Mouse (Mus musculus) stomach, embryonic 14.5 days (tissue): ENCODE results near the gene Tnfsf11. TPM values are rescaled to one million over a fixed set of nuclear protein-coding genes. Genes with fewer than 3 reads are reported as not detected.

Experiments
- ATAC-seq: fragments of 200-750 bp; cut with Nextera tagmentation; 2 replicates; pipeline ENCODE4 v1.8.0; 2017; ENCODE audit warnings: low read depth, moderate TSS enrichment; ENCODE audit not compliant: insufficient number of reproducible peaks, insufficient read depth, low FRiP score
- H3K27ac ChIP-seq: fragments of 300-500 bp; sonication (generic); 2 replicates; pipeline ENCODE4 v1.5.1; 2014; ENCODE audit warnings: mild to moderate bottlenecking, low read length, moderate library complexity, mixed read lengths
- H3K27me3 ChIP-seq: fragments of 300-500 bp; sonication (generic); 2 replicates; pipeline ENCODE4 v1.6.1; 2014; ENCODE audit warnings: low read length, control low read depth, mixed read lengths; ENCODE audit not compliant: control insufficient read depth, insufficient read depth
- H3K36me3 ChIP-seq: fragments of 300-500 bp; sonication (generic); 2 replicates; pipeline ENCODE4 v1.6.1; 2014; ENCODE audit warnings: mild to moderate bottlenecking, control low read depth, low read length, moderate library complexity, mixed read lengths; ENCODE audit not compliant: control insufficient read depth, insufficient read depth
- H3K4me1 ChIP-seq: fragments of 300-500 bp; sonication (generic); 2 replicates; pipeline ENCODE4 v1.6.1; 2014; ENCODE audit warnings: low read length, control low read depth, mixed read lengths; ENCODE audit not compliant: control insufficient read depth, insufficient read depth
- H3K4me2 ChIP-seq: fragments of 300-500 bp; sonication (generic); replicated peaks from 2 replicates; pipeline ENCODE4 v1.6.1; 2014; ENCODE audit warnings: low read depth, low read length, control low read depth
- H3K4me3 ChIP-seq: fragments of 300-500 bp; sonication (generic); 2 replicates; pipeline ENCODE4 v1.5.1; 2014; ENCODE audit warnings: low read depth, low read length, control low read depth
- H3K9ac ChIP-seq: fragments of 300-500 bp; sonication (generic); replicated peaks from 2 replicates; pipeline ENCODE4 v1.6.1; 2014; ENCODE audit warnings: low read depth, mild to moderate bottlenecking, control low read depth, low read length, moderate library complexity, mixed read lengths
- H3K9me3 ChIP-seq: fragments of 300-500 bp; sonication (generic); 2 replicates; pipeline ENCODE4 v1.6.1; 2016; ENCODE audit warnings: low read depth, low read length, control low read depth; ENCODE audit not compliant: control insufficient read depth
- WGBS: fragments of 180-500 bp; shearing (Covaris S2); extraction: QIAGEN DNeasy Blood & Tissue Kit; methylation state at CpG from one replicate; pipeline ENCODE4 v1.1.7; 2014; 5-methylcytosine and 5-hydroxymethylcytosine counted together
- polyA plus RNA-seq: library from polyadenylated mRNA; unstranded; fragments of >200 nt; fragmentation: Nextera tagmentation; extraction: Ambion mirVana; gene quantifications from 2 replicates; pipeline ENCODE4 v1.2.1, GENCODE M21; 2014

The Tnfsf11 gene
- polyA plus RNA-seq, 1 experiment from 2014 or later: 0.25 TPM

DNA sequence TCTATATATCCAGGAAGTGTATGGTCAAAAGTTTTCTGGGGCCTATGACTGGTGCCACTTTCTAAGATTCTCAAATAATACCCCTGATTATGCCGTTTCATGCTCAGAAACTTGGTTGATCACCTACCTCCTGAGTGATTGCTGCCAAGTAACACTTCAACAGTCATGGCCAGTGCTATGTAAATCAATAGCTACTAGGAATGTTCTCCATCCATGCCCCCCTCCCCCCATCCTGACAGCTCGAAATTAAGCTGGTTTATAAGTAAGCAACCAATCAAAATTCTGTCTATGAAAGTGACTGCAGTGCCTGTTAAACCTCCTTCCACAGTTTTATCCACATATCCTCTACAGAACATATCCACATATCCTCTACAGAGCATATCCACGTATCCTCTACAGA, 25.5 kb upstream of the Tnfsf11 start:
- Histone ChIP-seq H3K9me3 (no peaks in the 10 kb centered on the region), H3K4me2 (no peak overlapping the region), H3K9ac (no peak overlapping the region), H3K27ac (no peak overlapping the region), H3K36me3 (no peaks in the 10 kb centered on the region), H3K27me3 (no peaks in the 10 kb centered on the region), H3K4me3 (no peak overlapping the region), H3K4me1 (no peaks in the 10 kb centered on the region; the same call in 1 of the 2 replicates)
- WGBS: 84% methylated on average over 3 of the region's 3 CpGs
- ATAC-seq: no peak

DNA sequence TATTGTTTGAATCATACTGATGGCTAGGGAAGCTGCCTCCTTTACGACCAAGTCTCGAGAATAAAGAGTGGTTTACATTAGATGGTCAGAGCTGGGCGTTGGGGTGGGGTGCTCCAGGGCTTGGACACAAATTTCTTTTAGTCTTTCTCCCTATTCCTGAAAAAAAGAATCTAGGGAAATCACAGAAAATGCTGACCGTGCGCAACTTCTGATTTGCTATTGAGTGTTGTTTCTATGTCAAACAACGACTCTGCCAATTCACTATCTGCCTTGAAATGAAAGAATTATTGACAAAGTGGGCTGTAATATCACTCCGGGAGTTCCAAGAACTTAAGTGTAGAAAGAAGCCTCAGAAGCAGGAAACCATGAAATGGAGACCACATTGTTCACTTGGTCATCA, 23.5 kb upstream of the Tnfsf11 start:
- no peak overlapping the region for H3K4me3 ChIP-seq
- no peak overlapping the region for H3K9ac ChIP-seq
- no peaks in the 10 kb centered on the region for H3K9me3 ChIP-seq
- no peak overlapping the region for H3K27ac ChIP-seq
- ATAC-seq: no peak
- no peak overlapping the region for H3K4me2 ChIP-seq
- no peaks in the 10 kb centered on the region for H3K36me3 ChIP-seq
- WGBS: 72% methylated on average over 7 of the region's 7 CpGs
- H3K27me3 ChIP-seq: no peaks in the 10 kb centered on the region
- no peaks in the 10 kb centered on the region; the same call in 1 of the 2 replicates for H3K4me1 ChIP-seq

DNA sequence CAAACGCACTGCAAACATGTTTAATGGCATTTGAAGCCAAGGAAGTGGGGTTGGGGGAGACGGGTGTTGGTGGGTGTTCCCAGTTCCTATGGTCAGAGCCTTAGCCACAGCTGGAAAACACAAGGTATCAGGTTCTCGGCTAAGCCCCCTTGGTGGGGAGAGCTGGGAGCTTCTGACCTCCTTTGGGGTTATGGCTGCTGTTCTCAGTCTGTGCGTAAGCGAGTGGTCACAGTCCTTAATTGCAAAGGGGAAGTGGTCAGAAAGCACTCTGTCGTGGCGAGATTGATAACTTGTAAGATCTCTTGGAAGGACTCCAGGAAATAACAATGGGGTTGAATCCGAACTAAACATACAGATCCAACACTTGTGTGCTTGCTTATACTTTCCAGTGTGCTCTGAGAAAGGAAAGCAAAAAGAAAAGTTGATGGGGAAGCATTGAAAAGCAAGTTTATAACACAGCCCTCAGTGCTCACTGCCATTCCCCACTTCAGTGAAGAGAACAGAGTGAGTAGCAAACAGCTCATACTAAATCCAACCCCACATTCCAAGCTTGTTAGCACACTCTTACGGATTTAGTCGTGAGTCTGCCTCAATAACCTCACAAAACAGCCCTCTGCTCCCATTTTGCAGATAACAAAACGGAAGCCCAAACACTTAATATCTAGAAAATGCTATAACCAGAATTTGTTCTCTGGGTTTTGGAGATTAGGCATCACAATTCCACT, 22.9 kb upstream of the Tnfsf11 start:
- Histone ChIP-seq H3K4me3 (no peak overlapping the region), H3K36me3 (no peaks in the 10 kb centered on the region), H3K9ac (no peak overlapping the region), H3K27ac (no peak overlapping the region), H3K4me2 (no peak overlapping the region), H3K9me3 (no peaks in the 10 kb centered on the region), H3K27me3 (no peaks in the 10 kb centered on the region), H3K4me1 (no peaks in the 10 kb centered on the region; the same call in 1 of the 2 replicates)
- WGBS: 27% methylated on average over 11 of the region's 11 CpGs
- ATAC-seq: no peak

DNA sequence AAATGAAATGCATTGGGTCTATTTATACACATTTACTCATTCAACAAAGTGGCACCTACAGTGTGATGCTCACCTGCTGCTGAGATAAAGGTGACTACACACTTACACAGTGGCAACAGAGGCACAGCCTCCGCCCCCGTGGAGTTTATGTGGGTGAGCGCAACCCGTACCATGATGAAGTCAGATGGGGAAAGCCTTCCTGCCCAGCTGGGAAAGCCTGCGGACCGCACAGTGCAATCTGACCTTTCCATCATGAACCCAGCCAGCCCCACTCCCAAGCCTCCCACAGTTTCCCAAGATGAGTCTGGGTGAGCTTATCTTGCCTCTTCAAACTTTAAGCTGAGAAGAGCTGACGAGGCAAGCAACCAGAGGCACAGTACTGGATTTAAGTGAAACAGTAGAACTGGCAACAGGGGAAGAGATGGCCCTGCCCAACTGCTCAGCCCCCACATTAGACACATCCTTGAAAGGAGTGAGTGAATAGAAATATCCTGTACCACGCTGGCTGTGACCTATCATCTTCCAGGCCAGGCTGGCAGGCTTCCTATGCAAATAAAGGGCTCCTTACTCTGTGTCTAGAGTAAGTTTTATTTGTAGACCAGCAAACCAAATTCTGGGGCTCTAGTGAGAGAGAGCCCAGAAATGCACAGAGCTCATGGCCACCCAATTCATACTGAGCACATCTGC, 22.1 kb upstream of the Tnfsf11 start:
- no peak overlapping the region for H3K27ac ChIP-seq
- no peak overlapping the region for H3K4me3 ChIP-seq
- no peak overlapping the region for H3K9ac ChIP-seq
- no peaks in the 10 kb centered on the region for H3K27me3 ChIP-seq
- no peaks in the 10 kb centered on the region; the same call in 1 of the 2 replicates for H3K4me1 ChIP-seq
- no peaks in the 10 kb centered on the region for H3K9me3 ChIP-seq
- WGBS: 58% methylated on average over 8 of the region's 8 CpGs
- no peak overlapping the region for H3K4me2 ChIP-seq
- no peaks in the 10 kb centered on the region for H3K36me3 ChIP-seq
- ATAC-seq: no peak

DNA sequence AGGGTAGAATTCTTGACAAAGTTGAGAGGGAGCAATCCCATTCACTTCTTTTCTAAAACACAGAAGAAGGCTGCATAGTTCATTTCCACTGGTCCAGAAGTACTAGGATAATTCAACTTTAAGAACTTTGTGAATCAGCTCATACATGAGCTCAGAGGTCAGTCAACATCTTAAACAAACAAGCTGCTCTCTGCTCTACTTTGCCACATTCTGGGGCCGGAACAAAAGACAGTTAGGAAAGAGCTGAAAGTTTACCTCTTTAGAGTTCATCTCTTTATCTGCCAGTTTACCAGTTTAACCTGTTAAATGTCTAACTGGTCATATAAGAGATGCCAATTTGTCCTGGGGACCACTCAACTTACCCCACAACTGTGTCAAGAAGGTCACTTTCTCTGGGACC, 15.5 kb upstream of the Tnfsf11 start:
- H3K27ac ChIP-seq: no peak overlapping the region
- H3K27me3 ChIP-seq: no peaks in the 10 kb centered on the region
- H3K9me3 ChIP-seq: no peaks in the 10 kb centered on the region
- ATAC-seq: no peak
- no peak overlapping the region for H3K4me3 ChIP-seq
- H3K36me3 ChIP-seq: no peaks in the 10 kb centered on the region
- WGBS: 62% methylated on average over 1 of the region's 1 CpGs
- H3K4me2 ChIP-seq: no peak overlapping the region
- no peaks in the 10 kb centered on the region for H3K4me1 ChIP-seq
- H3K9ac ChIP-seq: no peak overlapping the region

DNA sequence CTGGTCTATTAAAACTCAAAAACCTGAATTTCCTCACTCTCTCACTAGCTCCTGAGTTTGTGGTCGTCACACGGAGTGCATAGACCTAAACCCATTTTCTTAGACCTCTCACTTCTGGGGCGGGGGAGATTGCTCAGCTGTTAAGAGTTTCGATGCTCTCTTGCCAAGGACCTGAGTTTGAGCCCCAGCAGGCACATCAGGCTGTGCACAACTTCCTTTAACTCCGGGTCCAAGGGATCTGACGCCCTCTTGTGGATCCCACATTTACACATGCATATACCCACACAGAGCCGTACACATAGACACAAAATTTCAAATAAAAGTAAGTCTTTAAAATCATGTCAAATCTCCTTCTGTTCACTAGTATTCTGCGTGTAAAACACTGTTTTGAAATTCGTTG, 15.1 kb upstream of the Tnfsf11 start:
- H3K27ac ChIP-seq: no peak overlapping the region

DNA sequence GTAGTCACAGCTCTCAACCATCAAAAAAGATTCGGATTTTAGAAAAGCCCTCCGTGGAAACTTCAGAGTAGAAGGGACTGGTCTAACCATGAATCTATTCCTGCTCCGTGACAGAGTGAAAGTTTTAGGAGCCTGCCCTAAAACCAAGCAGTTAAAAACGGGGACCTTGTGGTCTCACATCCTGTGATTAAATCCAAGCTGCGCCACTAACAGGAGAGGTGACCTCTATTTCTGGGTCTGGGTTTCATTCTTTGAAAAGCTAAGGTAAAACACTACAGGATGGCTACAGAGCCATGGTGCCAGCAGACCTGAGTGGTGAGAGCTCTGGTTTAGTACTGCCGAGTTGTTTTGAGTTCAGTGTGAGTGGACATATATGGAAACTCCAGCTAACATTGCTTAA, 12.4 kb upstream of the Tnfsf11 start:
- ATAC-seq: no peak
- 79% methylated on average over 6 of the region's 6 CpGs for WGBS
- H3K9ac ChIP-seq: no peak overlapping the region
- H3K4me1 ChIP-seq: no peaks in the 10 kb centered on the region
- H3K27ac ChIP-seq: no peak overlapping the region
- H3K36me3 ChIP-seq: no peaks in the 10 kb centered on the region
- H3K9me3 ChIP-seq: no peaks in the 10 kb centered on the region
- no peaks in the 10 kb centered on the region for H3K27me3 ChIP-seq
- H3K4me2 ChIP-seq: no peak overlapping the region
- H3K4me3 ChIP-seq: no peak overlapping the region

More for the DNA sequence above, 15.1 kb upstream of the Tnfsf11 start:
- 81% methylated on average over 9 of the region's 9 CpGs for WGBS
- Histone ChIP-seq H3K4me1 (no peaks in the 10 kb centered on the region), H3K36me3 (no peaks in the 10 kb centered on the region), H3K9me3 (no peaks in the 10 kb centered on the region), H3K4me3 (no peak overlapping the region), H3K27me3 (no peaks in the 10 kb centered on the region), H3K9ac (no peak overlapping the region), H3K4me2 (no peak overlapping the region)
- no peak for ATAC-seq

GRCm38 (mm10) chr14:78319580-78319979, 11.7 kb upstream of the Tnfsf11 start:
- Histone ChIP-seq H3K4me1 (no peaks in the 10 kb centered on the region), H3K27me3 (no peaks in the 10 kb centered on the region), H3K4me2 (no peak overlapping the region), H3K9ac (no peak overlapping the region), H3K9me3 (no peaks in the 10 kb centered on the region), H3K27ac (no peak overlapping the region), H3K36me3 (no peaks in the 10 kb centered on the region), H3K4me3 (no peak overlapping the region)
- WGBS: 64% methylated on average over 5 of the region's 5 CpGs
- ATAC-seq: no peak
